Mouse (Mus musculus) forebrain, embryonic 15.5 days (tissue): ENCODE data around the gene Lamtor5. TPM values are rescaled to one million over a fixed set of nuclear protein-coding genes. Genes with fewer than 3 reads are reported as not detected.
A peak's percentile ranks its signal among the peaks of the same experiment; 100 is the strongest.

ENCODE experiments used
- ATAC-seq: fragments of 200-750 bp; cut with Nextera tagmentation; replicated peaks from 2 replicates; pipeline ENCODE4 v1.8.0; 2017; ENCODE audit warnings: mild to moderate bottlenecking, moderate TSS enrichment, moderate library complexity
- H3K27ac ChIP-seq: fragments of 300-500 bp; sonication (generic); replicated peaks from 2 replicates; pipeline ENCODE4 v1.5.1; 2015; ENCODE audit warnings: mild to moderate bottlenecking, inconsistent platforms
- H3K27me3 ChIP-seq: fragments of 300-500 bp; sonication (generic); 2 replicates; pipeline ENCODE4 v1.6.1; 2015; ENCODE audit warnings: inconsistent platforms
- H3K36me3 ChIP-seq: fragments of 300-500 bp; sonication (generic); 2 replicates; pipeline ENCODE4 v1.6.1; 2015; ENCODE audit warnings: mild to moderate bottlenecking, inconsistent platforms
- H3K4me1 ChIP-seq: fragments of 300-500 bp; sonication (generic); 2 replicates; pipeline ENCODE4 v1.6.1; 2015; ENCODE audit warnings: inconsistent platforms
- H3K4me2 ChIP-seq: fragments of 300-500 bp; sonication (generic); replicated peaks from 2 replicates; pipeline ENCODE4 v1.6.1; 2015; ENCODE audit warnings: mild to moderate bottlenecking, inconsistent platforms
- H3K4me3 ChIP-seq: fragments of 300-500 bp; sonication (generic); 2 replicates; pipeline ENCODE4 v1.5.1; 2015; ENCODE audit warnings: mild to moderate bottlenecking, inconsistent platforms
- H3K9ac ChIP-seq: fragments of 300-500 bp; sonication (generic); replicated peaks from 2 replicates; pipeline ENCODE4 v1.6.1; 2015; ENCODE audit warnings: mild to moderate bottlenecking, inconsistent platforms
- H3K9me3 ChIP-seq: fragments of 300-500 bp; sonication (generic); 2 replicates; pipeline ENCODE4 v1.6.1; 2016; ENCODE audit warnings: inconsistent platforms
- WGBS: fragments of 180-500 bp; shearing (Covaris S2); methylation state at CpG from one replicate; pipeline ENCODE4 v1.1.7; 2015; ENCODE audit warnings: mixed read lengths; 5-methylcytosine and 5-hydroxymethylcytosine counted together
- polyA plus RNA-seq: library from polyadenylated mRNA; unstranded; fragments of >200 nt; fragmentation: Nextera tagmentation; extraction: Ambion mirVana; gene quantifications from 2 replicates; pipeline ENCODE4 v1.2.1, GENCODE M21; 2015

Lamtor5 gene
- polyA plus RNA-seq, 1 experiment from 2014 or later = 213 TPM

GRCm38 (mm10) chr3:107330503-107331424 lies 52.1 kb downstream of the Lamtor5 start:
- peaks cover 14% of the 10 kb centered on the region for H3K36me3 ChIP-seq
- no peaks in the 10 kb centered on the region for H3K27me3 ChIP-seq
- no peak overlapping the region for H3K9ac ChIP-seq
- peak overlapping the region; percentile 93 for H3K4me2 ChIP-seq
- no peak for ATAC-seq
- H3K9me3 ChIP-seq = no peaks in the 10 kb centered on the region
- peaks cover 58% of the 10 kb centered on the region for H3K4me1 ChIP-seq
- no peak overlapping the region for H3K27ac ChIP-seq
- H3K4me3 ChIP-seq = peak overlapping the region; percentile 81
- 79% methylated on average over 28 of the region's 28 CpGs for WGBS

DNA sequence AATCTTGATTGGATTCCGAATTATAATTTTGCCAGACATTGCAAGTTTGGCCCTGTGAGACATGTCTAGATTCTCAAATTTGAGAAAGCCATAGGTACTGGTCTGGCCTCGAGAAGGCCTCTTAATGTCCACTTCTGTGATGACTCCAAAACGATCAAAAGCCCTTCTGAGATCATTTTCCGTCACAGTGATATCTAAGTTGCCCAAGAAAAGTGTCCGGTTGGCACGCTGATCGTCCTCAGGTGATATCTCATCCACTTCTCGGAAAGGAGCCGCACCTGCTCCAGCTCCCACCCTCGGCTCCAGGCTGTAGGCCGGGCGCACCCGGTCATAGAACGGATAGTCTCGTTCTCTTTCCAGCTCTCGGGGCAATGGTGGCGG lies 53.1 kb downstream of the Lamtor5 start:
- Histone ChIP-seq H3K9ac (peak overlapping the region; percentile 77), H3K4me3 (peak overlapping the region; percentile 81), H3K36me3 (peaks cover 14% of the 10 kb centered on the region), H3K9me3 (no peaks in the 10 kb centered on the region), H3K4me1 (peaks cover 52% of the 10 kb centered on the region), H3K4me2 (peak overlapping the region; percentile 93), H3K27ac (peak overlapping the region; percentile 87; the same call in 1 of the 2 replicates), H3K27me3 (no peaks in the 10 kb centered on the region)
- WGBS = 21% methylated on average over 17 of the region's 17 CpGs
- ATAC-seq = no peak

- Histone ChIP-seq H3K27me3 (no peaks in the 10 kb centered on the region), H3K27ac (peak overlapping the region; percentile 87), H3K36me3 (peaks cover 14% of the 10 kb centered on the region), H3K9ac (peak overlapping the region; percentile 77), H3K4me3 (peak overlapping the region; percentile 81), H3K4me1 (peaks cover 48% of the 10 kb centered on the region), H3K4me2 (peak overlapping the region; percentile 93), H3K9me3 (no peaks in the 10 kb centered on the region)
- WGBS = under 1% methylated on average over 75 of the region's 75 CpGs
- ATAC-seq = peak; percentile 6
Observed at GRCm38 (mm10) chr3:107332127-107332959, 53.7 kb downstream of the Lamtor5 start.

DNA sequence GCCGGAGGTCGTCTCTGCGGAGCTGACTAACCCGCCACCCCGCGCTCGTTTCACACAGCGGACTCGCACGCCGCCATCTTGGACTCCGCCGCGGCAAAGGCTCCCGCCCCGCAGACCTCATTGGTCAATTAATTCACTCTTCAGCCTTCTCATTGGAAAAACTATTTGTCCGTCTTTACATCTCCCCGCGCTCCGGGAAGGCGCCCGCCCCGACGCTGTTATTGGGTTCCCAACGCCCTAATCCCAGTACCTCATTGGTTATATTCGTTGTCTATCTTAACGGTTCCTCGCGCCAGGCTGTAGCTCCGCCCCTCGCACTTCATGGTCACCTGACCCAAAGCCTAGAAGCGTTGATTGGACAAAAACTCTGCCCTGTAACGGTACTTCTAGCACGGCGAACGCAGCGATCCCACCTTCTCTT lies 54.3 kb downstream of the Lamtor5 start:
- Histone ChIP-seq H3K4me2 (peak overlapping the region; percentile 93), H3K4me3 (peak overlapping the region; percentile 81), H3K27ac (peak overlapping the region; percentile 95), H3K36me3 (peaks cover 14% of the 10 kb centered on the region), H3K9me3 (no peaks in the 10 kb centered on the region), H3K27me3 (no peaks in the 10 kb centered on the region), H3K9ac (peak overlapping the region; percentile 77), H3K4me1 (peaks cover 45% of the 10 kb centered on the region)
- WGBS = under 1% methylated on average over 37 of the region's 37 CpGs
- peak; percentile 98 for ATAC-seq

Other genes starting within 250 kb of the Lamtor5 start
- gene Kcna3, start 242.7 kb upstream of the Lamtor5 start, polyA plus RNA-seq = 21.8 and 21.9 TPM in 2 replicates
- gene Kcna2, start 177.7 kb upstream of the Lamtor5 start, polyA plus RNA-seq = 0.73 and 0.83 TPM in 2 replicates
- gene Kcna10, start 95.8 kb upstream of the Lamtor5 start, polyA plus RNA-seq = not detected in 2 replicates
- gene Cym, start 57.1 kb upstream of the Lamtor5 start, polyA plus RNA-seq = 0.14 TPM in 1 of 2 replicates, not detected in the other
- not detected in 2 replicates for gene A630076J17Rik, start 48.2 kb upstream of the Lamtor5 start, polyA plus RNA-seq
- 0.08 TPM in 1 of 2 replicates, not detected in the other for gene Prok1, start 39.2 kb upstream of the Lamtor5 start, polyA plus RNA-seq
- gene Slc16a4, start 12.4 kb downstream of the Lamtor5 start, polyA plus RNA-seq = 2.6 and 3.1 TPM in 2 replicates
- gene Rbm15, start 54.8 kb downstream of the Lamtor5 start, polyA plus RNA-seq = 9.8 and 10.5 TPM in 2 replicates
- gene Kcnc4, start 180.7 kb downstream of the Lamtor5 start, polyA plus RNA-seq = 1.6 and 1.8 TPM in 2 replicates
- gene Slc6a17, start 239.2 kb downstream of the Lamtor5 start, polyA plus RNA-seq = 17.2 and 19.6 TPM in 2 replicates